Mouse (Mus musculus) kidney, embryonic 14.5 days (tissue): Measurements from ENCODE around the gene Krtap29-1. TPM values are rescaled to one million over a fixed set of nuclear protein-coding genes. Genes with fewer than 3 reads are reported as not detected.

Source experiments
- polyA plus RNA-seq: library from polyadenylated mRNA; unstranded; fragments of >200 nt; fragmentation: Nextera tagmentation; extraction: Ambion mirVana; gene quantifications from 2 replicates; pipeline ENCODE4 v1.2.1, GENCODE M21; 2014

Krtap29-1 gene
- polyA plus RNA-seq, 1 experiment from 2014 or later: not detected

Other genes with a start within 250 kb of the Krtap29-1 start
- not detected in 2 replicates for gene Gm14180, start 244.8 kb downstream of the Krtap29-1 start, polyA plus RNA-seq
- not detected in 2 replicates for gene Gm11595, start 206.1 kb downstream of the Krtap29-1 start, polyA plus RNA-seq
- gene Krtap4-8, start 198.3 kb downstream of the Krtap29-1 start, polyA plus RNA-seq: not detected in 2 replicates
- not detected in 2 replicates for gene Krtap4-9, start 193.9 kb downstream of the Krtap29-1 start, polyA plus RNA-seq
- gene Gm11596, start 185.6 kb downstream of the Krtap29-1 start, polyA plus RNA-seq: not detected in 2 replicates
- gene Gm11569, start 180.1 kb downstream of the Krtap29-1 start, polyA plus RNA-seq: not detected in 2 replicates
- not detected in 2 replicates for gene Gm11554, start 174.6 kb downstream of the Krtap29-1 start, polyA plus RNA-seq
- gene Krtap4-13, start 169.2 kb downstream of the Krtap29-1 start, polyA plus RNA-seq: not detected in 2 replicates
- gene Gm11564, start 163.4 kb downstream of the Krtap29-1 start, polyA plus RNA-seq: not detected in 2 replicates
- gene 2300003K06Rik, start 141.0 kb downstream of the Krtap29-1 start, polyA plus RNA-seq: not detected in 2 replicates
- not detected in 2 replicates for gene Krtap4-16, start 127.4 kb downstream of the Krtap29-1 start, polyA plus RNA-seq
- not detected in 2 replicates for gene Gm11568, start 121.1 kb downstream of the Krtap29-1 start, polyA plus RNA-seq
- not detected in 2 replicates for gene Gm11559, start 114.6 kb downstream of the Krtap29-1 start, polyA plus RNA-seq
- not detected in 2 replicates for gene Krtap9-1, start 105.7 kb downstream of the Krtap29-1 start, polyA plus RNA-seq
- gene Gm11567, start 99.9 kb downstream of the Krtap29-1 start, polyA plus RNA-seq: not detected in 2 replicates
- gene Krtap31-1, start 71.1 kb downstream of the Krtap29-1 start, polyA plus RNA-seq: not detected in 2 replicates
- gene Gm11565, start 64.3 kb downstream of the Krtap29-1 start, polyA plus RNA-seq: not detected in 2 replicates
- not detected in 2 replicates for gene Krtap31-2, start 42.8 kb downstream of the Krtap29-1 start, polyA plus RNA-seq
- not detected in 2 replicates for gene Krtap9-5, start 30.6 kb downstream of the Krtap29-1 start, polyA plus RNA-seq
- gene Krtap16-1, start 7.5 kb upstream of the Krtap29-1 start, polyA plus RNA-seq: not detected in 2 replicates
- not detected in 2 replicates for gene Krtap17-1, start 14.9 kb upstream of the Krtap29-1 start, polyA plus RNA-seq
- not detected in 2 replicates for gene Krt33a, start 37.2 kb upstream of the Krtap29-1 start, polyA plus RNA-seq
- gene Krt33b, start 50.8 kb upstream of the Krtap29-1 start, polyA plus RNA-seq: not detected in 2 replicates
- 0.11 TPM in 1 of 2 replicates, not detected in the other for gene Krt34, start 62.5 kb upstream of the Krtap29-1 start, polyA plus RNA-seq
- gene Krt31, start 71.5 kb upstream of the Krtap29-1 start, polyA plus RNA-seq: not detected in 2 replicates
- gene Krt32, start 109.2 kb upstream of the Krtap29-1 start, polyA plus RNA-seq: not detected in 2 replicates
- not detected in 2 replicates for gene Krt35, start 117.2 kb upstream of the Krtap29-1 start, polyA plus RNA-seq
- 1.4 and 1.5 TPM in 2 replicates for gene Krt36, start 126.6 kb upstream of the Krtap29-1 start, polyA plus RNA-seq
- not detected in 2 replicates for gene Krt13, start 142.5 kb upstream of the Krtap29-1 start, polyA plus RNA-seq
- gene Krt15, start 156.9 kb upstream of the Krtap29-1 start, polyA plus RNA-seq: 0.96 and 1.2 TPM in 2 replicates
- 24.2 and 31.4 TPM in 2 replicates for gene Krt19, start 169.6 kb upstream of the Krtap29-1 start, polyA plus RNA-seq
- not detected in 2 replicates for gene Krt9, start 214.2 kb upstream of the Krtap29-1 start, polyA plus RNA-seq
- gene Krt14, start 228.5 kb upstream of the Krtap29-1 start, polyA plus RNA-seq: not detected in 2 replicates